Mouse (Mus musculus): ENCODE measurements around the gene Npy4r. TPM values are rescaled to one million over a fixed set of nuclear protein-coding genes. Genes with fewer than 3 reads are reported as not detected.

The Npy4r gene
- polyA plus RNA-seq, 1 experiment = not detected

GRCm38 (mm10) chr14:34171107-34171506 is 18.8 kb upstream of the Npy4r start:
- Histone ChIP-seq H3K4me3 (ENCODE audit: insufficient read depth, low read length) (no peak overlapping the region), H3K4me1 (ENCODE audit: control insufficient read depth, insufficient read depth, low read length) (no peaks in the 10 kb centered on the region), H3K27ac (ENCODE audit: insufficient read depth, low read length) (no peak overlapping the region)
- TF ChIP-seq POLR2A (IDR thresholded peaks at IDR 0.05; ENCODE audit: low read depth, low read length) = no peak
- TF ChIP-seq CTCF (IDR thresholded peaks at IDR 0.05; ENCODE audit: borderline replicate concordance, insufficient read depth, low read length) = no peak

GRCm38 (mm10) chr14:34155752-34156151 is 3.5 kb upstream of the Npy4r start:
- no peak overlapping the region for H3K4me3 ChIP-seq (ENCODE audit: insufficient read depth, low read length)
- H3K4me1 ChIP-seq (ENCODE audit: control insufficient read depth, insufficient read depth, low read length) = 0 out of 2 replicates have a peak, but pooled peaks cover 3% of the 10 kb centered on the region
- H3K27ac ChIP-seq (ENCODE audit: insufficient read depth, low read length) = no peak overlapping the region
- TF ChIP-seq POLR2A (IDR thresholded peaks at IDR 0.05; ENCODE audit: low read depth, low read length) (no peak), CTCF (IDR thresholded peaks at IDR 0.05; ENCODE audit: borderline replicate concordance, insufficient read depth, low read length) (no peak)

- Histone ChIP-seq H3K4me3 (ENCODE audit: insufficient read depth, low read length) (no peak overlapping the region), H3K27ac (ENCODE audit: insufficient read depth, low read length) (no peak overlapping the region), H3K4me1 (ENCODE audit: control insufficient read depth, insufficient read depth, low read length) (0 out of 2 replicates have a peak, but pooled peaks cover 3% of the 10 kb centered on the region)
- TF ChIP-seq POLR2A (IDR thresholded peaks at IDR 0.05; ENCODE audit: low read depth, low read length) = no peak
- peak; percentile 22; the same call in 1 of the 2 replicates for TF ChIP-seq CTCF (IDR thresholded peaks at IDR 0.05; ENCODE audit: borderline replicate concordance, insufficient read depth, low read length)
These were observed 2.5 kb upstream of the Npy4r start for GRCm38 (mm10) chr14:34154601-34155337.

GRCm38 (mm10) chr14:34142915-34143314 is 9.4 kb downstream of the Npy4r start:
- Histone ChIP-seq H3K4me1 (ENCODE audit: control insufficient read depth, insufficient read depth, low read length) (no peaks in the 10 kb centered on the region; the same call in 1 of the 2 replicates), H3K27ac (ENCODE audit: insufficient read depth, low read length) (no peak overlapping the region), H3K4me3 (ENCODE audit: insufficient read depth, low read length) (no peak overlapping the region)
- TF ChIP-seq CTCF (IDR thresholded peaks at IDR 0.05; ENCODE audit: borderline replicate concordance, insufficient read depth, low read length) (no peak), POLR2A (IDR thresholded peaks at IDR 0.05; ENCODE audit: low read depth, low read length) (no peak)

GRCm38 (mm10) chr14:34142316-34142715 is 10.0 kb downstream of the Npy4r start:
- H3K4me3 ChIP-seq (ENCODE audit: insufficient read depth, low read length) = no peak overlapping the region
- peak overlapping the region; percentile 23; the same call in 1 of the 2 replicates for H3K27ac ChIP-seq (ENCODE audit: insufficient read depth, low read length)
- H3K4me1 ChIP-seq (ENCODE audit: control insufficient read depth, insufficient read depth, low read length) = no peaks in the 10 kb centered on the region; the same call in 1 of the 2 replicates
- TF ChIP-seq CTCF (IDR thresholded peaks at IDR 0.05; ENCODE audit: borderline replicate concordance, insufficient read depth, low read length) = no peak
- TF ChIP-seq POLR2A (IDR thresholded peaks at IDR 0.05; ENCODE audit: low read depth, low read length) = no peak

- Histone ChIP-seq H3K4me1 (ENCODE audit: control insufficient read depth, insufficient read depth, low read length) (no peaks in the 10 kb centered on the region; the same call in 1 of the 2 replicates), H3K27ac (ENCODE audit: insufficient read depth, low read length) (no peak overlapping the region), H3K4me3 (ENCODE audit: insufficient read depth, low read length) (no peak overlapping the region)
- TF ChIP-seq POLR2A (IDR thresholded peaks at IDR 0.05; ENCODE audit: low read depth, low read length) (no peak), CTCF (IDR thresholded peaks at IDR 0.05; ENCODE audit: borderline replicate concordance, insufficient read depth, low read length) (no peak)
These were observed 12.3 kb downstream of the Npy4r start for GRCm38 (mm10) chr14:34139671-34140664.

GRCm38 (mm10) chr14:34135391-34135790 is 16.9 kb downstream of the Npy4r start:
- Histone ChIP-seq H3K4me3 (ENCODE audit: insufficient read depth, low read length) (no peak overlapping the region), H3K27ac (ENCODE audit: insufficient read depth, low read length) (no peak overlapping the region), H3K4me1 (ENCODE audit: control insufficient read depth, insufficient read depth, low read length) (no peaks in the 10 kb centered on the region)
- TF ChIP-seq CTCF (IDR thresholded peaks at IDR 0.05; ENCODE audit: borderline replicate concordance, insufficient read depth, low read length) (no peak), POLR2A (IDR thresholded peaks at IDR 0.05; ENCODE audit: low read depth, low read length) (no peak)

GRCm38 (mm10) chr14:34131216-34131615 is 21.1 kb downstream of the Npy4r start:
- TF ChIP-seq POLR2A (IDR thresholded peaks at IDR 0.05; ENCODE audit: low read depth, low read length) (no peak), CTCF (IDR thresholded peaks at IDR 0.05; ENCODE audit: borderline replicate concordance, insufficient read depth, low read length) (no peak)

GRCm38 (mm10) chr14:34121691-34122090 is 30.6 kb downstream of the Npy4r start:
- Histone ChIP-seq H3K4me3 (ENCODE audit: insufficient read depth, low read length) (no peak overlapping the region), H3K27ac (ENCODE audit: insufficient read depth, low read length) (no peak overlapping the region), H3K4me1 (ENCODE audit: control insufficient read depth, insufficient read depth, low read length) (no peaks in the 10 kb centered on the region)
- TF ChIP-seq CTCF (IDR thresholded peaks at IDR 0.05; ENCODE audit: borderline replicate concordance, insufficient read depth, low read length) (no peak), POLR2A (IDR thresholded peaks at IDR 0.05; ENCODE audit: low read depth, low read length) (no peak)

More at GRCm38 (mm10) chr14:34131216-34131615, 21.1 kb downstream of the Npy4r start:
- H3K4me3 ChIP-seq (ENCODE audit: insufficient read depth, low read length) = no peak overlapping the region
- no peak overlapping the region for H3K27ac ChIP-seq (ENCODE audit: insufficient read depth, low read length)
- H3K4me1 ChIP-seq (ENCODE audit: control insufficient read depth, insufficient read depth, low read length) = no peaks in the 10 kb centered on the region

Measured in embryonic fibroblast, embryonic 13.5 days (primary cell).